Mouse (Mus musculus) liver, embryonic 15.5 days (tissue): ENCODE results near the gene Kcnmb4. TPM values are rescaled to one million over a fixed set of nuclear protein-coding genes. Genes with fewer than 3 reads are reported as not detected.

Source experiments
- ATAC-seq: fragments of 200-750 bp; cut with Nextera tagmentation; 2 replicates; pipeline ENCODE4 v1.8.0; 2017; ENCODE audit warnings: moderate number of reproducible peaks, mild to moderate bottlenecking, moderate library complexity; ENCODE audit not compliant: insufficient read depth
- H3K27ac ChIP-seq: fragments of 300-500 bp; sonication (generic); replicated peaks from 2 replicates; pipeline ENCODE4 v1.5.1; 2015; ENCODE audit warnings: mild to moderate bottlenecking, inconsistent platforms
- H3K27me3 ChIP-seq: fragments of 300-500 bp; sonication (generic); 2 replicates; pipeline ENCODE4 v1.6.1; 2015; ENCODE audit warnings: mild to moderate bottlenecking, inconsistent platforms
- H3K36me3 ChIP-seq: fragments of 300-500 bp; sonication (generic); replicated peaks from 2 replicates; pipeline ENCODE4 v1.6.1; 2015; ENCODE audit warnings: moderate library complexity, mild to moderate bottlenecking, inconsistent platforms
- H3K4me1 ChIP-seq: fragments of 300-500 bp; sonication (generic); replicated peaks from 2 replicates; pipeline ENCODE4 v1.6.1; 2015; ENCODE audit warnings: inconsistent platforms
- H3K4me2 ChIP-seq: fragments of 300-500 bp; sonication (generic); 2 replicates; pipeline ENCODE4 v1.6.1; 2015; ENCODE audit warnings: moderate library complexity, mild to moderate bottlenecking, inconsistent platforms
- H3K4me3 ChIP-seq: fragments of 300-500 bp; sonication (generic); replicated peaks from 2 replicates; pipeline ENCODE4 v1.5.1; 2015; ENCODE audit warnings: mild to moderate bottlenecking, inconsistent platforms
- H3K9ac ChIP-seq: fragments of 300-500 bp; sonication (generic); 2 replicates; pipeline ENCODE4 v1.6.1; 2015; ENCODE audit warnings: moderate library complexity, mild to moderate bottlenecking, inconsistent platforms
- H3K9me3 ChIP-seq: fragments of 300-500 bp; sonication (generic); replicated peaks from 2 replicates; pipeline ENCODE4 v1.6.1; 2016; ENCODE audit warnings: inconsistent platforms
- WGBS: fragments of 180-500 bp; shearing (Covaris S2); methylation state at CpG from one replicate; pipeline ENCODE4 v1.1.7; 2015; ENCODE audit warnings: mixed read lengths; ENCODE audit not compliant: insufficient replicate concordance; 5-methylcytosine and 5-hydroxymethylcytosine counted together
- polyA plus RNA-seq: library from polyadenylated mRNA; unstranded; fragments of >200 nt; fragmentation: Nextera tagmentation; extraction: Ambion mirVana; gene quantifications from 2 replicates; pipeline ENCODE4 v1.2.1, GENCODE M21; 2015

The Kcnmb4 gene
- 0.18 TPM in 1 of 2 replicates, not detected in the other for polyA plus RNA-seq

DNA sequence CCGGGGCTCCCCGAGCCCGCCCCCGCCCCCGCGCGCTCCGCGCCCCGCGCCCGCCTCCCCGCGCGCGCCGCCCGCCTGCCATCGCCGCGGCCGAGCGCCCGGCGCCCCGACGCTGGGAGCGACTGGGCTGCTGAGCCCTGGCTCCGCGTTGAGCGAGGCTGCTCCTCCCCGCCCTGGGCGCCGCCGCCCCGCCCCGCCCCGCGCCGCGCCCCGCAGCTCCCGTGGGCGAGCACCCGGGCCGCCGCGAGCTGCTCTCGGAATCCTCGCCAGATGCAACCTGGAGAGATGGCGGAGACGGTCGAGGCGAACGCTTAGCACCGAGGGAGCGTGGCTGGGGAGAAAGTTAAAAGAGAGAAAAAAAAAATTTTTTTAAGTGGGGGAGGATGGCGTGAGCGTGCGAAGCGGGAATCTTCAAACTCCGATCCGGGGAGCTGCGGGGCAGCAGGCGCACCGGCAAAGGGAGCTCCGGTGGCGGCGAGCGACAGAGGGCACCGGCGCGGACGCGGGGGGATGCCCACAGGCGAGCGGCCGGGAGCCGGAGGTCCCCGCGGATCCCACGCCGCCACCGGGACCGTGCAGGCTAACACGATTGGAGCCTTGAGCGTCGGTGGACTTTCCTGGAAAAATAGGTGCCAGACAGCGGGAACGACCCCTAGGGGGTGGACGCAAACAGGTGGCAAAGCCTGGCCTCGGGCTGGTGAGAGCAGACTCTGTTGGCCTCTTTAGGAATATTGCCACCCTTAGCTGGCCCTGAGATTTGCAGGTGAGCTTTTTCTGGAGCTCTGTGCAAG is at the start of gene Kcnmb4:
Gene Kcnmb4 (minus strand): TSS at position 120 of the 791 bp plus-strand sequence.
- H3K27ac ChIP-seq: no peak within 1 kb of the TSS
- H3K9me3 ChIP-seq: 0 out of 2 replicates have a peak, but pooled peaks cover 2% of the 10 kb centered on the region
- under 1% methylated on average over 92 of the region's 92 CpGs for WGBS
- no peak within 1 kb of the TSS for H3K9ac ChIP-seq
- peaks cover 15% of the 10 kb centered on the region for H3K4me1 ChIP-seq
- peak within 1 kb of the TSS; percentile 75 for H3K4me2 ChIP-seq
- peak within 1 kb of the TSS; percentile 56 for H3K4me3 ChIP-seq
- H3K27me3 ChIP-seq: peaks cover 68% of the 10 kb centered on the region
- ATAC-seq: peak; percentile 44; the same call in 1 of the 2 replicates
- no peaks in the 10 kb centered on the region for H3K36me3 ChIP-seq

- Histone ChIP-seq H3K27me3 (no peaks in the 10 kb centered on the region), H3K4me3 (no peak overlapping the region), H3K9me3 (no peaks in the 10 kb centered on the region), H3K4me1 (no peaks in the 10 kb centered on the region), H3K9ac (no peak overlapping the region), H3K4me2 (no peak overlapping the region), H3K36me3 (no peaks in the 10 kb centered on the region), H3K27ac (no peak overlapping the region)
- no peak for ATAC-seq
- WGBS: 77% methylated on average over 1 of the region's 1 CpGs
Observed at GRCm38 (mm10) chr10:116519588-116519987, 45.9 kb upstream of the Kcnmb4 start.

- no peak overlapping the region for H3K4me2 ChIP-seq
- no peak for ATAC-seq
- H3K9me3 ChIP-seq: no peaks in the 10 kb centered on the region
- H3K4me1 ChIP-seq: no peaks in the 10 kb centered on the region
- no peaks in the 10 kb centered on the region for H3K27me3 ChIP-seq
- H3K36me3 ChIP-seq: no peaks in the 10 kb centered on the region
- 84% methylated on average over 6 of the region's 6 CpGs for WGBS
- no peak overlapping the region for H3K27ac ChIP-seq
- no peak overlapping the region for H3K4me3 ChIP-seq
- H3K9ac ChIP-seq: no peak overlapping the region
Observed at GRCm38 (mm10) chr10:116515590-116515989, 41.9 kb upstream of the Kcnmb4 start.

DNA sequence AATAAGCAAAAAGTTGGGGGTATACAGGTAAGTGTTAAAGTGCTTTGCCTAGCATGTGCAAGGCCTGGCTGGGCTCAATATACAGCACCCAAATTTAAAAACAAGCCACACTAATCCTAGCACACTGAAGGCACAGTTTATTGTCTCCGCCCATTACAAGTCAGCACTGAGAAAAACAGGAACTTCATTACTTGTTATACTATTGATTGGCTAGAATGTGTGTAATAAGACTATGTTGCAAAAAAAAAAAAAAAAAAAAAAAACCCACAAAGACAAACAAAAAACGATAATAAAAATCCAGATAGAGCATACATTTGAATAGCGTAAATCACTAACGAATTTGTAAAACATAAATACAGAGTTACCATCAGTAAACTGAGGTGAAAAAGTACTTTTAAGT is 41.5 kb upstream of the Kcnmb4 start:
- 77% methylated on average over 4 of the region's 4 CpGs for WGBS
- Histone ChIP-seq H3K9me3 (no peaks in the 10 kb centered on the region), H3K27me3 (no peaks in the 10 kb centered on the region), H3K9ac (no peak overlapping the region), H3K27ac (no peak overlapping the region), H3K4me3 (no peak overlapping the region), H3K36me3 (no peaks in the 10 kb centered on the region), H3K4me2 (no peak overlapping the region), H3K4me1 (no peaks in the 10 kb centered on the region)
- no peak for ATAC-seq

DNA sequence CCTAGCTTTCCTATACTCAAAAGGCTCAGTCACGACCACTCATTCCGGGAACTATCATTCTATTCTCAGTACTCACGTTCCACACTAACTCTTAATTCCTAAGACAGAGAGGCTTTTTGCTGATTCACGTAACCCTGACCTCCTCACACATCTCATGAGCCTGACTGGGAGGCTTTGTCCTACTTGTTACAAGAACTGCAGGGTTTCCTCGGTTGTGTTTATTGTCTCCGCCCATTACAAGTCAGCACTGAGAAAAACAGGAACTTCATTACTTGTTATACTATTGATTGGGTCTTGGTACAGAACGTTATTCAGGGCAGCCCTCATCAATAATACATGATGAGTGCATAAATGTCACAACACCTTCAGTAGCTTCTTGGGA is 39.6 kb upstream of the Kcnmb4 start:
- Histone ChIP-seq H3K36me3 (no peaks in the 10 kb centered on the region), H3K27ac (no peak overlapping the region), H3K4me1 (no peaks in the 10 kb centered on the region), H3K9me3 (no peaks in the 10 kb centered on the region), H3K4me2 (no peak overlapping the region), H3K4me3 (no peak overlapping the region), H3K9ac (no peak overlapping the region), H3K27me3 (no peaks in the 10 kb centered on the region)
- 49% methylated on average over 7 of the region's 7 CpGs for WGBS
- no peak for ATAC-seq

DNA sequence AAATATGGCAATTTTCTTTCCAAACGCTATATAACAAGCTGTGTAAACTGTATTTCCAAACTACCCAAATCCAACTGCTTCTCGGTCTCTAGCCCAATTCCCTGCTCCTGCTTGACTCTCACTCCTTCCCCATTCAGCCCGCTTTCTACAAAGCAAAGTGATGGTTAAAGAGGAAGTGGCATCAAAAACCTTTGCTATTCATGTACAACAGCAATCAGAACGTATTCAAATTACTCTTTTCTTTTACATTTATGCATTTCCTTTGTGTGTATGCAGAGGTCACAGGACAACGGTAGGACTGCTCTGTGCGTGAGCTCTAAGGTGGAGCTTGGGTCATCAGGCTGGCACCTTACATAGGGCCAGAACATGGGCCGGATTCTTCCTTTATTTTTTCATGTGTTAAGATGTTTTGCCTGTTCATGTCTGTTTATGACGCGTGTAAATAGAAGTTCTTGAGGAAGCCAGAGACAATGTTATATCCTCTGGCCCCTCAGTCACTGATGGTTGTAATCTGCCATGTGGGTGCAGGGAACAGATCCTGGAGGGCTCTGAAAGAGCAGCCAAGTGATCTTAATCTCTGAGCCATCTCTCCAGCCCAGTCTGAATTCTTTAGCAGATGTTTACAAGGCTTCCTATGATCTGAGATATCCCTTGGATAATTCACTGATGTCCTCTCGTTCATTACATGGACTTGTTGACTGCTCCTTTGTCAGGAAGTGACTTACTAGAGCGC is 39.0 kb upstream of the Kcnmb4 start:
- WGBS: 80% methylated on average over 11 of the region's 11 CpGs
- H3K9me3 ChIP-seq: no peaks in the 10 kb centered on the region
- H3K27ac ChIP-seq: no peak overlapping the region
- no peak overlapping the region for H3K4me2 ChIP-seq
- no peaks in the 10 kb centered on the region for H3K27me3 ChIP-seq
- no peaks in the 10 kb centered on the region for H3K36me3 ChIP-seq
- no peaks in the 10 kb centered on the region for H3K4me1 ChIP-seq
- no peak for ATAC-seq
- no peak overlapping the region for H3K9ac ChIP-seq
- H3K4me3 ChIP-seq: no peak overlapping the region

- WGBS: 64% methylated on average over 7 of the region's 7 CpGs
- ATAC-seq: no peak
Observed at GRCm38 (mm10) chr10:116505303-116506014, 31.8 kb upstream of the Kcnmb4 start.

DNA sequence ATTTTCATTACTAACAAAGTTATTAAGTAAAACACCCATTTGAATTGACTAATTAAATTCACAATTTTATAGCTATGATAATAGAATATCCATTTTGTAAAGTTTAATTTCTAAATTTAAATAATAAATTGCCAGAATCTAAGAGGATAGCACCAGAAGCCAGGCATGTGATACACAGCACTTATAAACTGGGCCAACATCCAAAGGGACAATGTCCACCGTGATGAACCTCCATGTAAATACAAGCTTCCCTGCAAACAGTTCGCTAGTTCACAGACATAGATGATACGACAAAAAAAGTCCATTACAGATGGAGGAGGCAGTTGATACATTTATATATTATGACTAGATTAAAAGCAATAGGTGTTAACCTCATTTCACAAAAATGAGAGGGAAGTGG is 19.1 kb upstream of the Kcnmb4 start:
- WGBS: 80% methylated on average over 3 of the region's 3 CpGs
- ATAC-seq: no peak

More at GRCm38 (mm10) chr10:116505303-116506014, 31.8 kb upstream of the Kcnmb4 start:
- no peaks in the 10 kb centered on the region for H3K9me3 ChIP-seq
- H3K9ac ChIP-seq: no peak overlapping the region
- no peaks in the 10 kb centered on the region for H3K4me1 ChIP-seq
- no peak overlapping the region for H3K4me2 ChIP-seq
- no peaks in the 10 kb centered on the region for H3K27me3 ChIP-seq
- H3K27ac ChIP-seq: no peak overlapping the region
- H3K36me3 ChIP-seq: peaks cover 7% of the 10 kb centered on the region
- no peak overlapping the region for H3K4me3 ChIP-seq

DNA sequence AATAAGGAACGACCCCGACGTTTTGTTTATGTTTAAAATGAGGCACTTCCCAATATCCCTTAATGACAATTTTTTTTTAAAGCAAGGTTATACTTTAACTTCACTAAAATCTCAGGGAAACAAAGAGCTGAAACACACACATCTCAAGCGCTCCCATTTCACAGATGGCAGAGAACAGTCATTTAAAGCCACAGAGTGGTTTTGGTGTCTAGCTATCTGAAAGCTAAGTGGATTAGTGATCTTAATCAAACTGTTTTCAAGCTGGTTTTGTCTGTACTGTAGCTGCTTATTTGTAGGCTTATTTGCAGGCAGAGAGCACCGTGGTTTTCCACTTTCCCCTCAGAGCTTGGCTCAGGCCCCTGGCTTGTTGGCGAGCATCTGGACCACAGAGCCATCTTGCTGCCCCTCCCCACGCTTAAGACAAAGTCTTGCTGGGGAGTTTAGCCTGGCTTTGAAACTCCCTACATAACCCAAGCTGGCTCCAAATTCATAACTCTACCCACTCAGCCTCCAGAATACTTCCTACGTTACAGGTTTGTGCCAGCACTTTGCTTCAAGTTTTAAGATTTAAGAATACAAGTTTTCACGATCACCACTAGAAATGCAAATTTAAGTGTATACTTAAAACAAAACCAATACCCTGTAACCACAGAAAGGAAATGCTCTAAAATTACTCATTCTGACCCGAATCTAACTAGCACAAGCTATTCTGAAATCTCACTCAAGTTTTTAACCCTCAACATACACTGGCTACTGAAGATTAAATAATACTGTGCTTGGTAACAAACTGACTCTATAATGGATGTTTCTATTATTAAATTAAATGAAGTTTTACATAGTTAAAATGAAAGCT is 13.4 kb upstream of the Kcnmb4 start:
- peaks cover 53% of the 10 kb centered on the region for H3K36me3 ChIP-seq

More for the DNA sequence above, 19.1 kb upstream of the Kcnmb4 start:
- Histone ChIP-seq H3K9ac (no peak overlapping the region), H3K4me2 (no peak overlapping the region), H3K36me3 (peaks cover 51% of the 10 kb centered on the region), H3K4me3 (no peak overlapping the region), H3K9me3 (no peaks in the 10 kb centered on the region), H3K4me1 (no peaks in the 10 kb centered on the region), H3K27me3 (no peaks in the 10 kb centered on the region), H3K27ac (no peak overlapping the region)

GRCm38 (mm10) chr10:116481917-116482316 is 8.2 kb upstream of the Kcnmb4 start:
- no peak for ATAC-seq
- WGBS: 37% methylated on average over 12 of the region's 12 CpGs

More for the DNA sequence above, 13.4 kb upstream of the Kcnmb4 start:
- Histone ChIP-seq H3K4me1 (no peaks in the 10 kb centered on the region), H3K9ac (no peak overlapping the region), H3K27ac (no peak overlapping the region), H3K4me3 (no peak overlapping the region), H3K4me2 (no peak overlapping the region), H3K9me3 (no peaks in the 10 kb centered on the region), H3K27me3 (no peaks in the 10 kb centered on the region)
- WGBS: 71% methylated on average over 10 of the region's 10 CpGs
- no peak for ATAC-seq

More at GRCm38 (mm10) chr10:116481917-116482316, 8.2 kb upstream of the Kcnmb4 start:
- Histone ChIP-seq H3K4me3 (no peak overlapping the region), H3K4me2 (no peak overlapping the region; the same call in 1 of the 2 replicates), H3K27ac (no peak overlapping the region), H3K27me3 (no peaks in the 10 kb centered on the region), H3K4me1 (peaks cover 3% of the 10 kb centered on the region), H3K36me3 (peaks cover 35% of the 10 kb centered on the region), H3K9me3 (no peaks in the 10 kb centered on the region), H3K9ac (no peak overlapping the region)
